Mouse (Mus musculus): ENCODE results near the gene Gm27021.
A peak's percentile ranks its signal among the peaks of the same experiment; 100 is the strongest.

Gm27021 gene

DNA sequence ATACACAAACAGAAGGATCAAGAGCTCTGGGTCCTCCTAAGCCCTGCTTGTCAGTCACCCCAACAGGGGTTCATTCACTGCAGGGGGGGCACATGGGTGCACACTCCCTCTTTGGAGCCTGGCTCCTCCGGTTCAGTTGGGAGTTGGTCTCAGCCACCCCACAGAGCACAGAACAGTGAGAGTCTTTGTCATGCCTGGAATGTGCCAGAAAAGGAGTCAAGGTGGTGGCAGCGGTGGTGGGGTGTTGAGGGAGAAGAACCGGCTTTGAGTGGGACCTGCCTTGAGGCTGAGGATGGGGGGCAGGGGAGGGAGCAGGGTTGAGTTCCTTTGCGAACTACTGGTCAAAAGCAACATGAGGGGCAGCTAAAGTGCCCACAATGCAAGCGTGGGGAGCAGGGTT, 37.8 kb downstream of the Gm27021 start:
- H3K9me3 ChIP-seq (ENCODE audit: low read length): no peaks in the 10 kb centered on the region
- TF ChIP-seq CTCF (conservative IDR thresholded peaks at IDR 0.05; ENCODE audit: low read length) (no peak), POU5F1 (IDR thresholded peaks at IDR 0.05; ENCODE audit: borderline replicate concordance, low read length) (no peak), NANOG (IDR thresholded peaks at IDR 0.05; ENCODE audit: borderline replicate concordance, low read length) (no peak)
- H3K4me1 ChIP-seq (replicated peaks; ENCODE audit: low read depth, low read length): peaks cover 84% of the 10 kb centered on the region
- H3K27me3 ChIP-seq (ENCODE audit: insufficient read depth, low read length): no peaks in the 10 kb centered on the region; the same call in 1 of the 2 replicates
- H3K36me3 ChIP-seq (ENCODE audit: insufficient read depth, low read length): peaks cover 15% of the 10 kb centered on the region; the same call in 1 of the 2 replicates
- H3K4me3 ChIP-seq (replicated peaks; ENCODE audit: low read length): peak overlapping the region; percentile 41

DNA sequence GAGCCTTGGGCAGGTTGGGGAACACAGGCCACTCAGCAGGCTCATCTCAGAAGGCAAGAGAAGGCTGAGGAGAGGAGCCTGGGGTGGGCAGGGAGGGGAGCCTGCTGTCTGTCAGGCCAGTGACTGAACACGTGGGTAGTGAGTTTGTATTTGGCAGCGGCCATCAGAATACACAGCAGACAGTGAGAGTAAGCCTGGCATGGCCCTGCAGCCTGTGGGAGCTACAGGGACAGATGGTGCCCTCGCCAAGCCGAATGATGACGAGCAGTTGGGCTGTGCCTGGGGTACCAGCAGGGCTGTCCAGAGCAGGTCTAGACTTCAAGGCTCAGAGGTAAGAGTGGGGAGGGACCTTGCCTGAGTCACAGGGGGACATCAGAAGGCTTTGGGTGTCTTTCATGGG, 40.6 kb downstream of the Gm27021 start:
- H3K27me3 ChIP-seq (ENCODE audit: insufficient read depth, low read length): no peaks in the 10 kb centered on the region

DNA sequence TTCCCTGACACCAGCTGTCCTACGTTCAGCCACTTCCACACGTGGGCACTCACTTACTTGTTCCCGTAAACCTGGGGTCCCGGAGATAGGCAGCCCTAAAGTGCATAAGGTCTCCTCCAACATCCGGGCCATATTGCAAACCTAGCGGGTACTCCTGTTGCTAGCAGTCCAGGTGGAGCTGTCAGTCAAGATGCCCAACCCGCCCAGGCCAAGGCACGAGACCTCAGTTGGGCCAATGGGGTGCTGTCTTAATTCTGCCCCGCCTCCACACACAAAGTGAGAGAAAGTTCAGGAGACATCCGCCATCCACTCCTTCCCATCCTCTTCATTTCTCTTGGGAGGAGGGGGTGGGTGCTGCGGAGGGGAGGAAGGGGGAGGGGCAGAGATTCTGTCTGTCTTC, 41.4 kb downstream of the Gm27021 start:
- Histone ChIP-seq H3K4me1 (replicated peaks; ENCODE audit: low read depth, low read length) (peaks cover 85% of the 10 kb centered on the region), H3K27me3 (ENCODE audit: insufficient read depth, low read length) (no peaks in the 10 kb centered on the region), H3K36me3 (ENCODE audit: insufficient read depth, low read length) (peaks cover 25% of the 10 kb centered on the region; the same call in 1 of the 2 replicates), H3K4me3 (replicated peaks; ENCODE audit: low read length) (peak overlapping the region; percentile 55), H3K9me3 (ENCODE audit: low read length) (no peaks in the 10 kb centered on the region)
- no peak for TF ChIP-seq NANOG (IDR thresholded peaks at IDR 0.05; ENCODE audit: borderline replicate concordance, low read length)
- no peak for TF ChIP-seq POU5F1 (IDR thresholded peaks at IDR 0.05; ENCODE audit: borderline replicate concordance, low read length)
- TF ChIP-seq CTCF (conservative IDR thresholded peaks at IDR 0.05; ENCODE audit: low read length): no peak

More for the DNA sequence above, 40.6 kb downstream of the Gm27021 start:
- Histone ChIP-seq H3K9me3 (ENCODE audit: low read length) (no peaks in the 10 kb centered on the region), H3K4me1 (replicated peaks; ENCODE audit: low read depth, low read length) (peaks cover 85% of the 10 kb centered on the region), H3K36me3 (ENCODE audit: insufficient read depth, low read length) (peaks cover 25% of the 10 kb centered on the region; the same call in 1 of the 2 replicates), H3K4me3 (replicated peaks; ENCODE audit: low read length) (no peak overlapping the region; the same call in 1 of the 2 replicates)
- TF ChIP-seq NANOG (IDR thresholded peaks at IDR 0.05; ENCODE audit: borderline replicate concordance, low read length) (no peak), POU5F1 (IDR thresholded peaks at IDR 0.05; ENCODE audit: borderline replicate concordance, low read length) (no peak), CTCF (conservative IDR thresholded peaks at IDR 0.05; ENCODE audit: low read length) (no peak)

DNA sequence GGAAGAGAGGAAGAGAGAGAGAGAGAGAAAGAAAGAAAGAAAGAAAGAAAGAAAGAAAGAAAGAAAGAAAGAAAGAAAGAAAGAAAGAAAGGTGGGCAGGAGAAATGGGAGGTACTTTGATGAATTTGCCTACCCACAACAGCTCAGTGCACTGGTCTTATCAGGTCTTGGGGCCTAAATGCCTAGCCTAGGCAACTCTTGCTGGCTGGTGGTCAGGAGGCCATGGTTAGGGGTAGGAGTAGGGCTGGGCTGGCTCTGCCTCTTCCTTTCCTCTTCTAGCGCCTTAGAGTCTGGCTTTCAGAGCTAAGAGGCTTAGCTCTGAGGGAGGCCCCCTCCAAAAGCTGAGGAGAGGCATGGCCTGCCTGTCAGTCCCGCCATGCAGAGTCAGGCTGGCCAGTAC, 44.3 kb downstream of the Gm27021 start:
- H3K36me3 ChIP-seq (ENCODE audit: insufficient read depth, low read length): peaks cover 13% of the 10 kb centered on the region; the same call in 1 of the 2 replicates
- H3K9me3 ChIP-seq (ENCODE audit: low read length): no peaks in the 10 kb centered on the region
- H3K27me3 ChIP-seq (ENCODE audit: insufficient read depth, low read length): no peaks in the 10 kb centered on the region
- no peak for TF ChIP-seq CTCF (conservative IDR thresholded peaks at IDR 0.05; ENCODE audit: low read length)
- H3K4me3 ChIP-seq (replicated peaks; ENCODE audit: low read length): no peak overlapping the region
- H3K4me1 ChIP-seq (replicated peaks; ENCODE audit: low read depth, low read length): peaks cover 82% of the 10 kb centered on the region

DNA sequence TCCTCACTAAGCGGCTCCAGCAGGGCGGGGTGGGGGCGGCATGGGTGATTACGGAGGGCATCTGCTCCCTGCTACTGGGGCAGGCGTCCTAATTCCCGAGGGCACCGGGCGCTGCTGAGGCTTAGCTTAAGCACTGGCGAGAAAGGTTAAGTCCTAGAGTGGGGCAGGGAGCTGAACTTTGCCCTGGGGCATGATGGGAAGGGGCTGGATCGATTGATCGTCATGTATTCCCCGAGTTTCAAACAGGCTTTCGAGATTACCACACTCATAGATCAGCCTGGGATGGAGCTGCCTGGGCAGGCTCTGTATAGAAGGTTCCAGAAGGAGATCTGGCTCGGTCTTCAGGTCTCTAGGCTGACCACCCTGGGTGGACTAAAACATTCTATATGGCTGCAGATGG, 45.7 kb downstream of the Gm27021 start:
- TF ChIP-seq NANOG (IDR thresholded peaks at IDR 0.05; ENCODE audit: borderline replicate concordance, low read length): no peak
- TF ChIP-seq CTCF (conservative IDR thresholded peaks at IDR 0.05; ENCODE audit: low read length): no peak
- no peak for TF ChIP-seq POU5F1 (IDR thresholded peaks at IDR 0.05; ENCODE audit: borderline replicate concordance, low read length)
- peaks cover 13% of the 10 kb centered on the region; the same call in 1 of the 2 replicates for H3K36me3 ChIP-seq (ENCODE audit: insufficient read depth, low read length)
- no peaks in the 10 kb centered on the region for H3K9me3 ChIP-seq (ENCODE audit: low read length)
- H3K27me3 ChIP-seq (ENCODE audit: insufficient read depth, low read length): no peaks in the 10 kb centered on the region
- peaks cover 85% of the 10 kb centered on the region for H3K4me1 ChIP-seq (replicated peaks; ENCODE audit: low read depth, low read length)
- H3K4me3 ChIP-seq (replicated peaks; ENCODE audit: low read length): peak overlapping the region; percentile 56

DNA sequence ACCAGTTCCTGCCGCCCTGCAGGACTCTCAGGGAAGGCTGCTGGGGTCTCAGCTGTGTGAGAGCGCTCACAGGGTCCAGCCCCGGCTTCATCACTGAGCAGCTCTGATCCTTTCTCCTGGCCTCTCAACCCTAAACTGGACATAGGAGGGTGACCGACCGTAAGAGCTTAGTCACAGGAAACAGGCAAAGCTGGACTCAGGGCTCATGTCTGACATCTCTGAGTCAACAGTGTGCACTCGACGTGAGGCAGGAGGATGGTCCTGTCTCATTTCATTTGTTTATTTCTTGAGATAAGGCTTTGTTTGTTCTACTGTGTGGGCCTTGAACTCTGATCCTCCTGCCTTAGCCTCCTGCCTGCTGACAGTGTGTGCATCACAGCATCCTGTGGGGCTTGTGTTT, 47.4 kb downstream of the Gm27021 start:
- TF ChIP-seq NANOG (IDR thresholded peaks at IDR 0.05; ENCODE audit: borderline replicate concordance, low read length) (no peak), CTCF (conservative IDR thresholded peaks at IDR 0.05; ENCODE audit: low read length) (no peak), POU5F1 (IDR thresholded peaks at IDR 0.05; ENCODE audit: borderline replicate concordance, low read length) (no peak)

DNA sequence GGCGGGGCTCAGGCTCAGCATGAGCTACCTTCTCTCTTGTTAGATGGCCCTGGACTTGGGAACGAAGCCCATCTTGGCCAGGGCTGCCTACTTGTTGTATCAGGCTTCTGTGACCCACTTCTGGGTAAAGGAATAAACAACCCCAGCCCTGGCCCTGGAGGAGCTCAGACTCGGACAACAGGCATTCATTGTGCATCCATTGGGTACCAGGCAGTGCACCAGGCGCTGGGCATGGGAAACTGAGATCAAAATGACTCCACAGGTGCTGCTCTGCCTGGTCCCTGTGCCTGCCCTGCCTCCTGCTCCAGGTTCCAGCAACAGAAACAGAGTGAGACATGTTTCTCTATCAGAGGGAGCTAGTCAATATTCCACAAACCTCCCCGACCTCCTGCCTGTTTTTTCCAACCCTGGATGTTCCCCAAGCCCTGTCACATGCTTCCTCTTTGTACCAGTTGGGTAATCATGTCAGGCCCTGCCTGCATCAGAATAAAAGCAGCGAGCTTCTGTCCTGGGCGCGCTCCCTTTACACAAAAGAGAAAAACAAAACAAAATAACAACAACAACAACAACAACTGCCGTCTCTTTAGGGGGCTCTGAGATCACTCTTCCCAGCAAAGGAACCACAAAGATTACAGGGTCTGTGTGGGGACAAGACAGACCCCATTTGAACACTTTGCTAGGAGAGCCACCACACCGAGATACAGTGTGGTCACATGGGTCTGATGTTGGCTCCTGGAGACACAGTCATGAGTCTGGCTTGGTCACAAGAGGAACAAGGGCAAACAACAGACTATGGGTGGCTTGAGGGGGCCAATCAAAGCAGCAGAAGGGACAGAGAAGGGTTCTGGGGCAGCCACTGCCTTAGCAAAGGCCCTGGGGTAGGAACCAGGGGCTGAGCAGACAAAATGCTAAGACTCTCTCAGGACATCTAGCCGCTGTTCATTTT, 48.4 kb downstream of the Gm27021 start:
- H3K4me1 ChIP-seq (replicated peaks; ENCODE audit: low read depth, low read length): peaks cover 87% of the 10 kb centered on the region
- no peak for TF ChIP-seq NANOG (IDR thresholded peaks at IDR 0.05; ENCODE audit: borderline replicate concordance, low read length)
- no peak for TF ChIP-seq CTCF (conservative IDR thresholded peaks at IDR 0.05; ENCODE audit: low read length)
- TF ChIP-seq POU5F1 (IDR thresholded peaks at IDR 0.05; ENCODE audit: borderline replicate concordance, low read length): no peak
- no peaks in the 10 kb centered on the region for H3K9me3 ChIP-seq (ENCODE audit: low read length)
- no peaks in the 10 kb centered on the region for H3K27me3 ChIP-seq (ENCODE audit: insufficient read depth, low read length)
- peak overlapping the region; percentile 8; the same call in 1 of the 2 replicates for H3K4me3 ChIP-seq (replicated peaks; ENCODE audit: low read length)
- H3K36me3 ChIP-seq (ENCODE audit: insufficient read depth, low read length): peaks cover 24% of the 10 kb centered on the region

More for the DNA sequence above, 47.4 kb downstream of the Gm27021 start:
- Histone ChIP-seq H3K36me3 (ENCODE audit: insufficient read depth, low read length) (peaks cover 22% of the 10 kb centered on the region), H3K4me1 (replicated peaks; ENCODE audit: low read depth, low read length) (peaks cover 88% of the 10 kb centered on the region), H3K27me3 (ENCODE audit: insufficient read depth, low read length) (no peaks in the 10 kb centered on the region), H3K4me3 (replicated peaks; ENCODE audit: low read length) (peak overlapping the region; percentile 8; the same call in 1 of the 2 replicates), H3K9me3 (ENCODE audit: low read length) (no peaks in the 10 kb centered on the region)

DNA sequence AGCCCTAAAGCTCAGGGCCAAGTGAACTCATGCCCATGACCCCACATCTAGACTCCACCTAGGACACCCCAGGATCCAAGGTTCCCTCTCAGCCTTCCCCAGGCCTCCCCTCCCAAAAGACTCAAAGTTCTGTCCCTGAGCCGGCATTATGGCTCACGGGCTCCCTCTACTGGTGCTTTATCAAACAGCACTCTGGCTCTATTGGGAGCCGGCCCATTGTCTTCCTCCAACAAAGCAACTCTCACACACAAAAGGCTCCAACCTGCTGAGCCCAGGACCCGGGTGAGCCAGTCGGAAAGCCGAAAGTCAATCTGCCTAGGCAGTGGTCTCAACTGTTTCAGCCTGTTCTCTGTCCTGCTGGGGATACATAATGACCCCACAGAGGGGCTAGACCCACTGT, 49.8 kb downstream of the Gm27021 start:
- peaks cover 17% of the 10 kb centered on the region for H3K36me3 ChIP-seq (ENCODE audit: insufficient read depth, low read length)
- TF ChIP-seq NANOG (IDR thresholded peaks at IDR 0.05; ENCODE audit: borderline replicate concordance, low read length) (no peak), CTCF (conservative IDR thresholded peaks at IDR 0.05; ENCODE audit: low read length) (peak; percentile 99)
- H3K4me1 ChIP-seq (replicated peaks; ENCODE audit: low read depth, low read length): peaks cover 86% of the 10 kb centered on the region
- no peaks in the 10 kb centered on the region for H3K9me3 ChIP-seq (ENCODE audit: low read length)
- no peak overlapping the region for H3K4me3 ChIP-seq (replicated peaks; ENCODE audit: low read length)
- no peaks in the 10 kb centered on the region for H3K27me3 ChIP-seq (ENCODE audit: insufficient read depth, low read length)
